Mouse (Mus musculus): ENCODE data around the gene Cacng4. TPM values are rescaled to one million over a fixed set of nuclear protein-coding genes. Genes with fewer than 3 reads are reported as not detected.

Gene Cacng4
- polyA plus RNA-seq, 1 experiment from 2014 or later: 0.99 TPM

- Histone ChIP-seq H3K4me2 (no peak overlapping the region), H3K4me3 (ENCODE audit: low read depth, low read length) (no peak overlapping the region), H3K27me3 (ENCODE audit: control insufficient read depth, insufficient read depth, low read length) (no peaks in the 10 kb centered on the region), H3K9me3 (replicated peaks; ENCODE audit: control insufficient read depth, low read length) (no peaks in the 10 kb centered on the region), H3K36me3 (ENCODE audit: control insufficient read depth, insufficient read depth, low read length) (no peaks in the 10 kb centered on the region), H3K9ac (ENCODE audit: low read depth, low read length) (no peak overlapping the region), H3K27ac (ENCODE audit: low read depth, low read length) (no peak overlapping the region), H3K4me1 (ENCODE audit: control insufficient read depth, insufficient read depth, low read length) (no peaks in the 10 kb centered on the region)
- WGBS (ENCODE audit: insufficient replicate concordance): 73% methylated on average over 6 of the region's 6 CpGs
- ATAC-seq (replicated peaks; ENCODE audit: insufficient number of reproducible peaks, low FRiP score, low TSS enrichment): no peak
Observed at GRCm38 (mm10) chr11:107737886-107738285, 56.5 kb downstream of the Cacng4 start.

GRCm38 (mm10) chr11:107734133-107734532, 60.2 kb downstream of the Cacng4 start:
- Histone ChIP-seq H3K27me3 (ENCODE audit: control insufficient read depth, insufficient read depth, low read length) (no peaks in the 10 kb centered on the region), H3K4me2 (no peak overlapping the region), H3K27ac (ENCODE audit: low read depth, low read length) (no peak overlapping the region), H3K36me3 (ENCODE audit: control insufficient read depth, insufficient read depth, low read length) (no peaks in the 10 kb centered on the region), H3K9ac (ENCODE audit: low read depth, low read length) (no peak overlapping the region), H3K4me1 (ENCODE audit: control insufficient read depth, insufficient read depth, low read length) (no peaks in the 10 kb centered on the region), H3K4me3 (ENCODE audit: low read depth, low read length) (no peak overlapping the region), H3K9me3 (replicated peaks; ENCODE audit: control insufficient read depth, low read length) (no peaks in the 10 kb centered on the region)
- WGBS (ENCODE audit: insufficient replicate concordance): 77% methylated on average over 7 of the region's 7 CpGs
- no peak for ATAC-seq (replicated peaks; ENCODE audit: insufficient number of reproducible peaks, low FRiP score, low TSS enrichment)

GRCm38 (mm10) chr11:107731498-107731897, 62.9 kb downstream of the Cacng4 start:
- Histone ChIP-seq H3K4me2 (no peak overlapping the region), H3K27ac (ENCODE audit: low read depth, low read length) (no peak overlapping the region), H3K36me3 (ENCODE audit: control insufficient read depth, insufficient read depth, low read length) (no peaks in the 10 kb centered on the region), H3K4me3 (ENCODE audit: low read depth, low read length) (no peak overlapping the region), H3K27me3 (ENCODE audit: control insufficient read depth, insufficient read depth, low read length) (no peaks in the 10 kb centered on the region), H3K9ac (ENCODE audit: low read depth, low read length) (no peak overlapping the region), H3K9me3 (replicated peaks; ENCODE audit: control insufficient read depth, low read length) (no peaks in the 10 kb centered on the region), H3K4me1 (ENCODE audit: control insufficient read depth, insufficient read depth, low read length) (no peaks in the 10 kb centered on the region)
- no peak for ATAC-seq (replicated peaks; ENCODE audit: insufficient number of reproducible peaks, low FRiP score, low TSS enrichment)
- 55% methylated on average over 5 of the region's 5 CpGs for WGBS (ENCODE audit: insufficient replicate concordance)

- H3K27ac ChIP-seq (ENCODE audit: low read depth, low read length): no peak overlapping the region
- no peak for ATAC-seq (replicated peaks; ENCODE audit: insufficient number of reproducible peaks, low FRiP score, low TSS enrichment)
- no peaks in the 10 kb centered on the region for H3K27me3 ChIP-seq (ENCODE audit: control insufficient read depth, insufficient read depth, low read length)
- H3K4me3 ChIP-seq (ENCODE audit: low read depth, low read length): no peak overlapping the region
- no peaks in the 10 kb centered on the region for H3K36me3 ChIP-seq (ENCODE audit: control insufficient read depth, insufficient read depth, low read length)
- H3K9me3 ChIP-seq (replicated peaks; ENCODE audit: control insufficient read depth, low read length): no peaks in the 10 kb centered on the region
- 74% methylated on average over 4 of the region's 4 CpGs for WGBS (ENCODE audit: insufficient replicate concordance)
- no peak overlapping the region for H3K9ac ChIP-seq (ENCODE audit: low read depth, low read length)
- no peak overlapping the region for H3K4me2 ChIP-seq
- no peaks in the 10 kb centered on the region for H3K4me1 ChIP-seq (ENCODE audit: control insufficient read depth, insufficient read depth, low read length)
Observed at GRCm38 (mm10) chr11:107730940-107731339, 63.4 kb downstream of the Cacng4 start.

- Histone ChIP-seq H3K9ac (ENCODE audit: low read depth, low read length) (no peak overlapping the region), H3K9me3 (replicated peaks; ENCODE audit: control insufficient read depth, low read length) (no peaks in the 10 kb centered on the region), H3K27me3 (ENCODE audit: control insufficient read depth, insufficient read depth, low read length) (no peaks in the 10 kb centered on the region), H3K27ac (ENCODE audit: low read depth, low read length) (no peak overlapping the region), H3K4me3 (ENCODE audit: low read depth, low read length) (no peak overlapping the region), H3K4me2 (no peak overlapping the region), H3K4me1 (ENCODE audit: control insufficient read depth, insufficient read depth, low read length) (no peaks in the 10 kb centered on the region), H3K36me3 (ENCODE audit: control insufficient read depth, insufficient read depth, low read length) (no peaks in the 10 kb centered on the region)
- 77% methylated on average over 7 of the region's 7 CpGs for WGBS (ENCODE audit: insufficient replicate concordance)
- ATAC-seq (replicated peaks; ENCODE audit: insufficient number of reproducible peaks, low FRiP score, low TSS enrichment): no peak
Observed at GRCm38 (mm10) chr11:107729141-107729540, 65.2 kb downstream of the Cacng4 start.

GRCm38 (mm10) chr11:107728073-107728863, 66.1 kb downstream of the Cacng4 start:
- Histone ChIP-seq H3K4me2 (no peak overlapping the region), H3K36me3 (ENCODE audit: control insufficient read depth, insufficient read depth, low read length) (no peaks in the 10 kb centered on the region), H3K9me3 (replicated peaks; ENCODE audit: control insufficient read depth, low read length) (no peaks in the 10 kb centered on the region), H3K4me1 (ENCODE audit: control insufficient read depth, insufficient read depth, low read length) (no peaks in the 10 kb centered on the region), H3K9ac (ENCODE audit: low read depth, low read length) (no peak overlapping the region), H3K4me3 (ENCODE audit: low read depth, low read length) (no peak overlapping the region), H3K27me3 (ENCODE audit: control insufficient read depth, insufficient read depth, low read length) (no peaks in the 10 kb centered on the region), H3K27ac (ENCODE audit: low read depth, low read length) (no peak overlapping the region)
- WGBS (ENCODE audit: insufficient replicate concordance): 75% methylated on average over 13 of the region's 13 CpGs
- ATAC-seq (replicated peaks; ENCODE audit: insufficient number of reproducible peaks, low FRiP score, low TSS enrichment): no peak

GRCm38 (mm10) chr11:107724603-107725002, 69.8 kb downstream of the Cacng4 start:
- 78% methylated on average over 8 of the region's 8 CpGs for WGBS (ENCODE audit: insufficient replicate concordance)
- Histone ChIP-seq H3K4me1 (ENCODE audit: control insufficient read depth, insufficient read depth, low read length) (no peaks in the 10 kb centered on the region), H3K27ac (ENCODE audit: low read depth, low read length) (no peak overlapping the region), H3K4me3 (ENCODE audit: low read depth, low read length) (no peak overlapping the region), H3K9me3 (replicated peaks; ENCODE audit: control insufficient read depth, low read length) (no peaks in the 10 kb centered on the region), H3K9ac (ENCODE audit: low read depth, low read length) (no peak overlapping the region), H3K27me3 (ENCODE audit: control insufficient read depth, insufficient read depth, low read length) (no peaks in the 10 kb centered on the region), H3K4me2 (no peak overlapping the region), H3K36me3 (ENCODE audit: control insufficient read depth, insufficient read depth, low read length) (no peaks in the 10 kb centered on the region)
- no peak for ATAC-seq (replicated peaks; ENCODE audit: insufficient number of reproducible peaks, low FRiP score, low TSS enrichment)

- WGBS (ENCODE audit: insufficient replicate concordance): 81% methylated on average over 7 of the region's 7 CpGs
Observed at GRCm38 (mm10) chr11:107721057-107721456, 73.3 kb downstream of the Cacng4 start.

More at GRCm38 (mm10) chr11:107721057-107721456, 73.3 kb downstream of the Cacng4 start:
- no peaks in the 10 kb centered on the region for H3K4me1 ChIP-seq (ENCODE audit: control insufficient read depth, insufficient read depth, low read length)
- no peaks in the 10 kb centered on the region for H3K36me3 ChIP-seq (ENCODE audit: control insufficient read depth, insufficient read depth, low read length)
- H3K9ac ChIP-seq (ENCODE audit: low read depth, low read length): no peak overlapping the region
- no peaks in the 10 kb centered on the region; the same call in 1 of the 2 replicates for H3K9me3 ChIP-seq (replicated peaks; ENCODE audit: control insufficient read depth, low read length)
- H3K4me3 ChIP-seq (ENCODE audit: low read depth, low read length): no peak overlapping the region
- no peak for ATAC-seq (replicated peaks; ENCODE audit: insufficient number of reproducible peaks, low FRiP score, low TSS enrichment)
- no peak overlapping the region for H3K4me2 ChIP-seq
- H3K27ac ChIP-seq (ENCODE audit: low read depth, low read length): no peak overlapping the region
- no peaks in the 10 kb centered on the region for H3K27me3 ChIP-seq (ENCODE audit: control insufficient read depth, insufficient read depth, low read length)

Measured in heart, embryonic 11.5 days (tissue).